Comparison of ENCODE assay signal across 10 mouse cellular contexts in genomic region chr13:118713626-118714150, GRCm38 (mm10). TPM values are rescaled to one million over a fixed set of nuclear protein-coding genes. Genes with fewer than 3 reads are reported as not detected.
DNase-seq lines count a peak whose midpoint lies in the region; ATAC-seq lines count a peak whose summit lies in the region.
"Had no signal": no experiment of that assay in that cellular context is flagged by ENCODE, and none has a peak within 500 bp of the region (broad histone marks: within the 10 kb centered on the region; RNA-seq: fewer than 3 reads in every experiment).

No protein-coding gene starts in this region.

- intact Hi-C loops in heart, postnatal 36 days (cut with DNase I), result no loop called here

- peaks cover 15% of the 10 kb centered on the region; the same call in 1 of the 2 replicates for H3K4me1 ChIP-seq in heart, embryonic 12.5 days (replicated peaks)
- peaks cover 5% of the 10 kb centered on the region; the same call in 1 of the 2 replicates for H3K4me1 ChIP-seq in embryonic facial prominence, embryonic 12.5 days
- H3K4me1 ChIP-seq in kidney, embryonic 14.5 days (ENCODE audit: control insufficient read depth, insufficient read depth, low read length), result peaks cover 16% of the 10 kb centered on the region

- no peak overlapping the region for H3K9ac ChIP-seq in heart, embryonic 12.5 days
- peak overlapping the region; percentile 60; the same call in 1 of the 2 replicates for H3K9ac ChIP-seq in embryonic facial prominence, embryonic 12.5 days
- peak overlapping the region; percentile 51; the same call in 1 of the 2 replicates for H3K9ac ChIP-seq in kidney, embryonic 14.5 days (ENCODE audit: low read depth, low read length)

- ATAC-seq in heart, embryonic 12.5 days (ENCODE audit: insufficient number of reproducible peaks, low FRiP score), result no peak
- ATAC-seq in embryonic facial prominence, embryonic 12.5 days (ENCODE audit: insufficient number of reproducible peaks, insufficient read depth, low FRiP score, low TSS enrichment), result no peak
- peak; percentile 21; the same call in 1 of the 2 replicates for ATAC-seq in kidney, embryonic 14.5 days (ENCODE audit: low FRiP score, low TSS enrichment)

- H3K4me2 ChIP-seq in heart, embryonic 12.5 days, result peak overlapping the region; percentile 98
- H3K4me2 ChIP-seq in embryonic facial prominence, embryonic 12.5 days (replicated peaks), result peak overlapping the region; percentile 77
- H3K4me2 ChIP-seq in kidney, embryonic 14.5 days (replicated peaks; ENCODE audit: low read depth, low read length), result peak overlapping the region; percentile 81

- WGBS in heart, embryonic 12.5 days, result 1% methylated on average over 14 of the region's 14 CpGs
- 1% methylated on average over 14 of the region's 14 CpGs for WGBS in embryonic facial prominence, embryonic 12.5 days
- under 1% methylated on average over 14 of the region's 14 CpGs for WGBS in kidney, embryonic 14.5 days

- no peaks in the 10 kb centered on the region for H3K36me3 ChIP-seq in heart, embryonic 12.5 days
- H3K36me3 ChIP-seq in embryonic facial prominence, embryonic 12.5 days, result no peaks in the 10 kb centered on the region
- H3K36me3 ChIP-seq in kidney, embryonic 14.5 days (ENCODE audit: control insufficient read depth, insufficient read depth, low read length), result no peaks in the 10 kb centered on the region

- H3K27ac ChIP-seq in heart, embryonic 12.5 days (ENCODE audit: poor library complexity, severe bottlenecking), result no peak overlapping the region
- H3K27ac ChIP-seq in embryonic facial prominence, embryonic 12.5 days, result peak overlapping the region; percentile 59; the same call in 1 of the 2 replicates
- H3K27ac ChIP-seq in kidney, embryonic 14.5 days (ENCODE audit: low read depth, low read length), result peak overlapping the region; percentile 11; the same call in 1 of the 2 replicates

- no peaks in the 10 kb centered on the region for H3K9me3 ChIP-seq in heart, embryonic 12.5 days (replicated peaks)
- H3K9me3 ChIP-seq in embryonic facial prominence, embryonic 12.5 days, result no peaks in the 10 kb centered on the region
- no peaks in the 10 kb centered on the region for H3K9me3 ChIP-seq in kidney, embryonic 14.5 days (ENCODE audit: control insufficient read depth, low read length)

- DNase-seq in heart, postnatal 36 days, result no peak
- DNase-seq in neural tube, embryonic 10.5 days (ENCODE audit: extremely low spot score, low spot score), result peak; percentile 22
- DNase-seq in spleen, postnatal 4 days (ENCODE audit: low spot score in 2 of 2), result no peak
- no peak for DNase-seq in adrenal gland, adult 8-10 months
- DNase-seq in B cell, adult 2 months, result no peak
- DNase-seq: cerebellum, adult 9-11 months; lung, postnatal 36 days had no signal

- peak overlapping the region; percentile 61 for H3K4me3 ChIP-seq in heart, embryonic 12.5 days
- peak overlapping the region; percentile 51 for H3K4me3 ChIP-seq in embryonic facial prominence, embryonic 12.5 days
- H3K4me3 ChIP-seq in kidney, embryonic 14.5 days (ENCODE audit: low read length), result peak overlapping the region; percentile 53

- peaks cover 17% of the 10 kb centered on the region; the same call in 1 of the 2 replicates for H3K27me3 ChIP-seq in heart, embryonic 12.5 days (replicated peaks)
- no peaks in the 10 kb centered on the region for H3K27me3 ChIP-seq in embryonic facial prominence, embryonic 12.5 days
- H3K27me3 ChIP-seq in kidney, embryonic 14.5 days (ENCODE audit: control insufficient read depth, insufficient read depth, low read length), result no peaks in the 10 kb centered on the region

RNA-seq across cellular contexts. Expression of gene Fgf10, which starts 44.1 kb away (rescaled TPM):
- 0.38 and 0.64 TPM in 2 replicates for polyA plus RNA-seq in heart, embryonic 12.5 days (2016; fragmentation: Nextera tagmentation; extraction: Ambion mirVana)
- total RNA-seq in heart, postnatal 36 days (2021), result under 1 TPM; 0.27 to 0.28 TPM
- 9.4 and 9.8 TPM in 2 replicates for polyA plus RNA-seq in embryonic facial prominence, embryonic 12.5 days (2016; fragmentation: Nextera tagmentation; extraction: Ambion mirVana)
- 3.4 and 5.2 TPM in 2 replicates for polyA plus RNA-seq in kidney, embryonic 14.5 days (2014; fragmentation: Nextera tagmentation; extraction: Ambion mirVana)
- total RNA-seq in adrenal gland, adult 8-10 months (2022), result 1 to 10 TPM; 1.0 to 4.4 (median 1.9) TPM
